Mouse (Mus musculus) heart, adult 2 months (tissue): ENCODE measurements at regions not wholly inside any gene's neighbourhood (a gene's known extent, or its start where the extent isn't known, plus 50 kb on each side); places are given as distances from the start of the nearest gene placed in this dataset.

Experiments used
- CTCF ChIP-seq: fragments of 200-600 bp; IDR thresholded peaks from 2 replicates; pipeline ENCODE4 v1.8.1; 2022; ENCODE audit warnings: antibody characterized with exemption, mild to moderate bottlenecking, moderate library complexity
- EP300 ChIP-seq: fragments of 200-500 bp; IDR thresholded peaks from 2 replicates; pipeline ENCODE4 v1.6.1; 2011; ENCODE audit warnings: low read depth, low read length, control low read depth; ENCODE audit not compliant: insufficient read depth
- POLR2A ChIP-seq: fragments of 200-500 bp; IDR thresholded peaks from 2 replicates; pipeline ENCODE4 v1.6.1; 2011; ENCODE audit warnings: mild to moderate bottlenecking, low read depth, low read length, control low read depth; ENCODE audit not compliant: insufficient read depth

DNA sequence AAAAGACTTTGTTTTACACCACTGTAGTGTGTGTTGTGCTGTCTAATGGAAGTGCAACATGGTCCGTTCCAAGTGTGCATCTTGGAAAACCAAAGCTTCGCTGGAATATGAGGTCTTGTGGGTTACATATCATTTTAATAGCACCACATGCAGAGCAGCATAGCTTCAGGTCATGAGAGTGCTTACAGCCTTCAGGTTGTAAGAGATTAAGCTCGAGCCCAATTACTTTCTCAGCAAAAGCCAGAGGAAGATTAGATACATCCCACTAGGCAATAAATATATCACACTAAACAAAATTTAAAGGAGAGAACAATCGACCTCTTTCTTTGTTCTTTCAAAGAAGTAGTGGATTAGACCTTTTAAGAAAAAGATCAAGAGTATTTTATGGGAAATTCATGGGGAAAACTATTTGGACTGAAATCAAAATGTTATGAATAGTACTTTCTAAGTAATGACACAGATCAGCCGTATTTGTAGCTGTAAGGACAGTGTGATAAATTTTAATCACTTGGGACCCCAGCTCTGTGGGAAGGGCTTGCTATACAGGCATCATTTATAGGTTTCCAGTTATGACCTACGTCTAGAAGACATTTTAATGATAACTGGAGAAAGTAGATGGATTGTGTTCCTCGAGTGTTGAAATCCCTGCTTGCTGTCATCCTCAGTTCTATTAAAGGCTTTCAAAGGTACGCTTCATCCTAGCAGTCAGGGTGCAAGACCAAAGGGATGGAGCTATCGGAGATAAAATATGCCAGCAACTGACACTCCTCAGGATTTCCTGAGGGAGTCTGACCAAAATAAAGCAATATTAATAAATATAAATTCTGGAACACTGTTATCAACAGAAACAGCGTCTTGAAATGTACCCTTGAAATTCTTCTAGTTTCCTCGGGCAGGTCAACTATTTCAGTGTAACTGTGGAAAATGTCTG lies 101.3 kb upstream of the Tcf21 start:
- TF ChIP-seq CTCF = no peak
- TF ChIP-seq POLR2A = no peak
- no peak for TF ChIP-seq EP300
